Mouse (Mus musculus): ENCODE data around the gene Hltf.
A peak's percentile ranks its signal among the peaks of the same experiment; 100 is the strongest.

The Hltf gene

DNA sequence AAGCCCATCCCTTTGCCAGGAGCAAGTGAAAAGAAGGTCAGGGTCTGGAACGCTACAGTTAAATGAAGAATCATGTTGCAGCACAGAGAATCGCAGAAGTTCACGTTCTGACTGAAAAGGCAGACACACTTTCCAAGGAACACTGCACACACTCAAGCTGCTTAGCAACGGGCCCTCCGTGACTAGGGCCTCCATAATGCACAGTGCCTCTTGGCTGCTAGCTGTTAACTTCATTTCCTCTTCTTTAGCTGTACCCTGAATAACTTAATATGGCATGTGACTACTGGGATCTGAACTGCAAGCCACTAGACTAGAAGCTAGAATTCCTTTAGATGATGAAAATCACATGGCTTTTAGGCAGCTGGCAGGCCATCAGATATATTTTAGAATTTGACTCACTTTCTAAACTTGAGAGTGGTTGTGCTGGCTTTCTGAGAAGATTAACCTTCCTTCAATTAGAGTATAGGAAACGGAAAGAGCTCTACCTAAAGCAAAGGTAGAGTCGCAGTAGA is 89.3 kb downstream of the Hltf start:
- no peak for DNase-seq (ENCODE audit: low spot score)

DNA sequence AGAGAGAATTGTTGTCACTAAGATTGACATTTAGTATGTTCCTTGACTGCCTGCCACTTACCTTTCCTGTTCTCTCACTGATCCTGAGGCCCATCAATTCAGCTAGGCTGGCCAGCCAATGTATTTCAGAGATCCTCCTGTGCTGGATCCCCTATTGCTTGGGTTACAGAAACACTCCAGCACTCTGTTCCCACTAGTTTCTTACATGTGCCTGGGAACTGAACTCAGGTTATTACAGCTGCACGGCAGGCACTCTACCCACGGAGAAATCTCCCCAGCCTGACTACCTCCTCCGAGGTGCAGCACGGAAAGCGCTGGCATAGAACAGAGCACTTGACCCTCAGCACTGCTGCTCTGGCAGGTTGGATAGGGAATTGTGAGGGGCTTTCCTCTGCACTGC is 90.0 kb downstream of the Hltf start:
- no peak for DNase-seq (ENCODE audit: low spot score)

DNA sequence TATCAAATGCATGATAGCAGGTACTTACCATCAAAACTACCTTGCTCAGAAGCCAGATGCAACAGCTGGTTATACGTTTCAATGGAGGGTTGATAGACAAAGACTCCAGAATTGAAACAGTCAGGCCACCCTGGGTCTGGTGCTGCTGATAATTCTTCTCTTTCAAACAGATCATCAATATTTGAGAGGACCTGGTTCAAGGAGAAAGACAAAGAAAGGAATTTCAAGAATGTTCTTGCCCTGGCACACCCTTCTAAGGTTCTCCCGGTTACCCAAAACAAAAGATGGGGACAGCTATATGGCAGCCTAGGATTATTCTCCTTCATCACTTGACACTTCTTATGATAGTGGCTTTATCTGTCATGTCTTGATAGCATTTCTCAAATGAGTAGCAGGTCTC is 92.9 kb downstream of the Hltf start:
- DNase-seq (ENCODE audit: low spot score) = no peak

DNA sequence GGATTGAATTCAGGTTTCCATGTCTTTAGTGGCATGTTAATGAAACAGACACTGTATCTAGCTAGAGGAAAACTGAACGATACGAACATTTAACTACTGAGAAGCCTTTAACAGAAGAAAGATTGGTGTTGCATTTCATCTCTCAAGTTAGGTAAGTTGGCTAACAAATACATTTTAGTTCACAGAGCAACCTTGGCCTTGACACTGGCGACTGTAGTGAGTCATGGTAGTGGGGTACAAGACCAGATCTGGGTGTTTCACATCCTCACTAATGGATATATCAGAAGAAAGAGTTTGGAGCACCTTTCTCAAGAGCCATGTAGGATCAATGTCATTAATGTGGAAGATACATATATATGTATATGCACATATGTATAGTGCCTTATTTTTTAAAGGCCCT is 94.0 kb downstream of the Hltf start:
- DNase-seq (ENCODE audit: low spot score) = no peak

DNA sequence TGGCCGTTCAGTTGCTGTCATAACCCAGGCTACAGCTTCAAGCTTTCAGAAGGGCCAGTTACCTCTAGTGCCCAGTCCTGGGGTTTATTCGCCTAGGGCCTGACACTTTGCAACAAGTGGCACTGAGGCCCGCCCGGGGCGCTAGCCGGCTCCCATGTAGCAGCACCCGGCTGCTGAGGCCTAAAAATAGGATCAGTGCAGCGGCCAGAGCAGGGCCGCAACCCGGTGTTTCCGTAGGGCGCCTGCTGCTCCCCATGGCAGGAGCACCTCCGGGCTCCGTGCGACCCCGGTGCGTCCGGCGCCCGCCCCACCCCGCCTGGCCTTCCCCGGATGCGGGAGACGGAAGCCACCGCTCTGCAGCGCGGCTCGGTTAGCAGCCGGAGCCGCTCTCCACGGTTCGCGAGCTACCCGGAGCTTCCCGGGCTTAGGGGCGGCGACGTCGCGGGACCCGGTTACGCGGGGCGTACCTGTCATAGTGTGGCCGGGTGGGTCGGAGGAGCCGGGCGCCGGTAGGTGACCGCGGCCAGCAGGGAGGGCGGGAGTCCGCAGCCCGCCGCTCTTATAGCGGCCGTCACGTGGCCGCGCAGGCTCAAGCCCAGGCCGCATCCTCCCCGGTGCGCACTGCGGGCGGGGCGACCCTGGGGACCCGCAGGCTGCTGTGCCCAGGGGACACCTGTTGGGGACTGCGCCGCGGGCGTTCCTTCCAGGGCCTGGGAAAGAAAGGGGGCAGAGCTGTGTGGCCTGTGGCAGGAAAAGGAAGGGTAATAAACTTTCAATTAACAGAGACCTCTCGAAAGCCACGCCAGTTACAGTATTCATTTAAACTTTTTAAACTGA is 97.1 kb downstream of the Hltf start, which contains the start of gene Gyg:
TSS of gene Gyg (minus strand) at position 787 of the 837 bp plus-strand sequence.
- DNase-seq (ENCODE audit: low spot score) = peak; percentile 35

DNA sequence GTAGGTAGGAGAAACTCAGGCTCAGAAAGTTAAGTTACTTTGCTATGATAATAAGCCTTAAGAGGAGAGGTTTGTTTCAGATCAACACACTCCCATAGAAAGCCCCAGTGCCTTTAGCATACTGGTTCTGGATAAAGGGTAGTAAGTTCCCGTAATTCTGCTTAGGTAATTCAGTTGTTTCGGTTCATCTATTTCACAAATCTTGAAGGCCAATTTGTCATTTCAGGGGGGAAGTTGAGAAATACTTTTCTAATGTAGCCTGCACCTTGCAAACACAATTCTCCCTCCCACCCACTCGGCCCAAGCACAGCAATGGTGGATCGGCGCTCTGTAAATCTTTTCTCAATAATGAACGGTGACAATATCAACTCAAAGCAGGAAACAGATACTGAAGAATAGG is 97.9 kb downstream of the Hltf start:
- DNase-seq (ENCODE audit: low spot score) = no peak

DNA sequence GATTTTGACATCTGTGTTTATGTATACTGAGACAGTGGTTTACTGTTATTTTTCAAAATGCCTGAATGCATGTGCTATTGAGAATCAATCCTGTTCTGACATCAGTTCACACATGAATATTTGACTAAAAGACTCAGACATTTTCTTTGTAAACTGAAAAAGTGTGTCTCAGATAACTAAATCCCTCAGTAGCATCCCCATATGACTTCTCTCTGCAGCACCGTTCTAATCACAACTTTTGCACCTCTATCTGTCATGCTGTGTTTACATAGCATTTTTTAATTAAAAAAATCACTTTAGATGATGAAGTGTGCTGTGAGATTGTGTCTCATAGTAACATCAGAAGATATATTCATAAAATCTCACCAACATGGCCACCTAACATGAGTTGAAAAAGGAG is 109.9 kb downstream of the Hltf start:
- DNase-seq (ENCODE audit: low spot score) = no peak
